Mouse (Mus musculus): ENCODE data around the gene Gm17654. TPM values are rescaled to one million over a fixed set of nuclear protein-coding genes. Genes with fewer than 3 reads are reported as not detected.
"Not testable (repeated sequence)": the region's sequence is repeated elsewhere in the genome, so short reads cannot be mapped to it uniquely, and the experiment has no call there.

The Gm17654 gene
- total RNA-seq (2014; fragmentation: Nextera tagmentation) (not detected in 2 replicates), total RNA-seq (2017) (not detected in 2 replicates)

- not testable (repeated sequence) for ATAC-seq (replicated peaks; ENCODE audit: low FRiP score, low TSS enrichment, poor library complexity, severe bottlenecking)
Measured at GRCm38 (mm10) chr14:43579046-43579445, at the start of gene Gm17654. TSS of gene Gm17654 (minus strand) at chr14:43579146.

GRCm38 (mm10) chr14:43607913-43608312 lies 29.0 kb upstream of the Gm17654 start, which contains the start of gene Gm10375:
TSS of gene Gm10375 (minus strand) at chr14:43608013.
- not testable (repeated sequence) for ATAC-seq (replicated peaks; ENCODE audit: low FRiP score, low TSS enrichment, poor library complexity, severe bottlenecking)

GRCm38 (mm10) chr14:43577969-43578368 lies 977 bp downstream of the Gm17654 start:
- not testable (repeated sequence) for ATAC-seq (replicated peaks; ENCODE audit: low FRiP score, low TSS enrichment, poor library complexity, severe bottlenecking)

GRCm38 (mm10) chr14:43552271-43552670 lies 26.7 kb downstream of the Gm17654 start:
- ATAC-seq (replicated peaks; ENCODE audit: low FRiP score, low TSS enrichment, poor library complexity, severe bottlenecking) = not testable (repeated sequence)

GRCm38 (mm10) chr14:43546281-43546680 lies 32.7 kb downstream of the Gm17654 start:
- not testable (repeated sequence) for ATAC-seq (replicated peaks; ENCODE audit: low FRiP score, low TSS enrichment, poor library complexity, severe bottlenecking)

GRCm38 (mm10) chr14:43543276-43543675 lies 35.7 kb downstream of the Gm17654 start, which contains the start of gene Gm5799:
TSS of gene Gm5799 (plus strand) at chr14:43543576.
- ATAC-seq (replicated peaks; ENCODE audit: low FRiP score, low TSS enrichment, poor library complexity, severe bottlenecking) = not testable (repeated sequence)

- not testable (repeated sequence) for ATAC-seq (replicated peaks; ENCODE audit: low FRiP score, low TSS enrichment, poor library complexity, severe bottlenecking)
Measured at GRCm38 (mm10) chr14:43538144-43538543, 40.8 kb downstream of the Gm17654 start.

- ATAC-seq (replicated peaks; ENCODE audit: low FRiP score, low TSS enrichment, poor library complexity, severe bottlenecking) = not testable (repeated sequence)
Measured at GRCm38 (mm10) chr14:43532387-43532786, 46.6 kb downstream of the Gm17654 start.

GRCm38 (mm10) chr14:43532011-43532383 lies 46.9 kb downstream of the Gm17654 start:
- ATAC-seq (replicated peaks; ENCODE audit: low FRiP score, low TSS enrichment, poor library complexity, severe bottlenecking) = not testable (repeated sequence)

GRCm38 (mm10) chr14:43531052-43532010 lies 47.6 kb downstream of the Gm17654 start:
- ATAC-seq (replicated peaks; ENCODE audit: low FRiP score, low TSS enrichment, poor library complexity, severe bottlenecking) = not testable (repeated sequence)

Other genes starting within 250 kb of the Gm17654 start
- gene 1700001F09Rik, start 231.3 kb downstream of the Gm17654 start, total RNA-seq (2014; fragmentation: Nextera tagmentation) = not detected in 2 replicates
- not detected in 2 replicates for gene 1700001F09Rik, start 231.3 kb downstream of the Gm17654 start, total RNA-seq (2017)
- gene Gm8138, start 162.8 kb downstream of the Gm17654 start, total RNA-seq (2014; fragmentation: Nextera tagmentation) = not detected in 2 replicates
- gene Gm8138, start 162.8 kb downstream of the Gm17654 start, total RNA-seq (2017) = not detected in 2 replicates
- not detected in 2 replicates for gene Gm5799, start 35.6 kb downstream of the Gm17654 start, total RNA-seq (2014; fragmentation: Nextera tagmentation)
- gene Gm5799, start 35.6 kb downstream of the Gm17654 start, total RNA-seq (2017) = not detected in 2 replicates
- not detected in 2 replicates for gene Gm10375, start 28.9 kb upstream of the Gm17654 start, total RNA-seq (2014; fragmentation: Nextera tagmentation)
- not detected in 2 replicates for gene Gm10375, start 28.9 kb upstream of the Gm17654 start, total RNA-seq (2017)
- gene Gm8165, start 98.1 kb upstream of the Gm17654 start, total RNA-seq (2014; fragmentation: Nextera tagmentation) = not detected in 2 replicates
- not detected in 2 replicates for gene Gm8165, start 98.1 kb upstream of the Gm17654 start, total RNA-seq (2017)
- 1.5 and 3.7 TPM in 2 replicates for gene Gm7324, start 118.7 kb upstream of the Gm17654 start, total RNA-seq (2014; fragmentation: Nextera tagmentation)
- 0.19 and 6.1 TPM in 2 replicates for gene Gm7324, start 118.7 kb upstream of the Gm17654 start, total RNA-seq (2017)
- gene Gm16506, start 148.3 kb upstream of the Gm17654 start, total RNA-seq (2014; fragmentation: Nextera tagmentation) = not detected in 2 replicates
- gene Gm16506, start 148.3 kb upstream of the Gm17654 start, total RNA-seq (2017) = not detected in 2 replicates
- not detected in 2 replicates for gene Gm6526, start 168.7 kb upstream of the Gm17654 start, total RNA-seq (2014; fragmentation: Nextera tagmentation)
- gene Gm6526, start 168.7 kb upstream of the Gm17654 start, total RNA-seq (2017) = not detected in 2 replicates
- gene Gm8180, start 205.6 kb upstream of the Gm17654 start, total RNA-seq (2014; fragmentation: Nextera tagmentation) = not detected in 2 replicates
- gene Gm8180, start 205.6 kb upstream of the Gm17654 start, total RNA-seq (2017) = not detected in 2 replicates

All from megakaryocyte-erythroid progenitor cell, adult 5-6 weeks (primary cell).